ENCODE assay signal across 34 mouse cellular contexts in genomic region chr17:30790816-30791215, GRCm38 (mm10).
"Had no signal": no experiment of that assay in that cellular context is flagged by ENCODE, and none has a peak within 500 bp of the region (broad histone marks: within the 10 kb centered on the region; RNA-seq: fewer than 3 reads in every experiment).

No protein-coding gene starts in this region.

- H3K36me3 ChIP-seq: heart, embryonic 12.5 days; heart, embryonic 13.5 days; heart, embryonic 15.5 days; hindbrain, embryonic 10.5 days; hindbrain, embryonic 12.5 days; hindbrain, embryonic 13.5 days; hindbrain, embryonic 15.5 days; intestine, embryonic 15.5 days; kidney, embryonic 15.5 days had no signal

- H3K27ac ChIP-seq: heart, embryonic 13.5 days; heart, embryonic 15.5 days; hindbrain, embryonic 10.5 days; hindbrain, embryonic 12.5 days; hindbrain, embryonic 13.5 days; hindbrain, embryonic 14.5 days; hindbrain, embryonic 15.5 days; hindbrain, postnatal 0 days; intestine, embryonic 15.5 days; kidney, embryonic 15.5 days; kidney, postnatal 0 days; layer of hippocampus, adult 2 months; left cerebral cortex, adult 2 months had no signal

- H3K27me3 ChIP-seq: heart, embryonic 12.5 days; heart, embryonic 13.5 days; heart, embryonic 15.5 days; hindbrain, embryonic 12.5 days; hindbrain, embryonic 13.5 days; hindbrain, embryonic 15.5 days; intestine, embryonic 15.5 days; kidney, embryonic 15.5 days had no signal

- H3K9me3 ChIP-seq: heart, embryonic 12.5 days; heart, embryonic 13.5 days; heart, embryonic 15.5 days; hindbrain, embryonic 10.5 days; hindbrain, embryonic 12.5 days; hindbrain, embryonic 13.5 days; hindbrain, embryonic 15.5 days; intestine, embryonic 15.5 days; kidney, embryonic 15.5 days had no signal

- H3K9ac ChIP-seq: heart, embryonic 12.5 days; heart, embryonic 13.5 days; heart, embryonic 15.5 days; hindbrain, embryonic 12.5 days; hindbrain, embryonic 13.5 days; hindbrain, embryonic 14.5 days; hindbrain, embryonic 15.5 days; intestine, embryonic 15.5 days; kidney, embryonic 15.5 days had no signal

- H3K4me1 ChIP-seq: heart, embryonic 12.5 days; heart, embryonic 13.5 days; heart, embryonic 15.5 days; hindbrain, embryonic 12.5 days; hindbrain, embryonic 15.5 days; intestine, embryonic 15.5 days had no signal

- H3K4me2 ChIP-seq: heart, embryonic 12.5 days; heart, embryonic 13.5 days; heart, embryonic 15.5 days; hindbrain, embryonic 12.5 days; hindbrain, embryonic 13.5 days; hindbrain, embryonic 14.5 days; hindbrain, embryonic 15.5 days; intestine, embryonic 15.5 days; kidney, embryonic 15.5 days had no signal

- ATAC-seq: hindbrain, embryonic 16.5 days; hindbrain, postnatal 0 days; inflammation-experienced regulatory T-cells, adult 6 months; intestine, embryonic 15.5 days; intestine, embryonic 16.5 days; intestine, postnatal 0 days had no signal

- H3K4me3 ChIP-seq: heart, embryonic 12.5 days; heart, embryonic 13.5 days; heart, embryonic 15.5 days; hindbrain, embryonic 10.5 days; hindbrain, embryonic 12.5 days; hindbrain, embryonic 13.5 days; hindbrain, embryonic 15.5 days; intestine, embryonic 15.5 days; kidney, embryonic 15.5 days; layer of hippocampus, adult 2 months; left cerebral cortex, adult 2 months had no signal

- DNase-seq: heart, postnatal 10 days; heart, postnatal 14 days; heart, postnatal 36 days; heart, postnatal 4 days; kidney, adult 11 months; kidney, adult 18-20 months; kidney, adult 2 months; kidney, adult 8-10 months; kidney, adult 9 months; kidney, postnatal 10 days; kidney, postnatal 14 days; kidney, postnatal 25 days; kidney, postnatal 36 days; kidney, postnatal 4 days; layer of hippocampus, adult 9-11 months; layer of hippocampus, postnatal 36 days had no signal
